In genomic region chr11:105420671-105421450, GRCm38 (mm10) we compare ENCODE assay signal across 8 mouse cellular contexts. TPM values are rescaled to one million over a fixed set of nuclear protein-coding genes. Genes with fewer than 3 reads are reported as not detected.
DNase-seq lines count a peak whose midpoint lies in the region.
"Had no signal": no experiment of that assay in that cellular context is flagged by ENCODE, and none has a peak within 500 bp of the region (broad histone marks: within the 10 kb centered on the region; RNA-seq: fewer than 3 reads in every experiment).

No protein-coding gene starts in this region.

- intact Hi-C loops in left cerebral cortex, postnatal 36 days (cut with DNase I): loop anchor here (1.0 to 5.0 kb wide), 3 partner anchors 36 to 168 kb away; partner anchors contain the start of gene Tanc2
- intact Hi-C loops in gastrocnemius, postnatal 14 days (cut with DNase I; ENCODE audit: low total_unique reads): no loop called here

- peak; percentile 94 for DNase-seq in brain, adult 2 months (ENCODE audit: low read depth, low spot score)
- DNase-seq in frontal cortex, adult 2 months (ENCODE audit: extremely low spot score in 1 of 2, low spot score in 1 of 2): peak; percentile 87 to 89
- peak; percentile 42 for DNase-seq in kidney, adult 9 months
- peak; percentile 76 to 83 for DNase-seq in left cerebral cortex, postnatal 36 days (ENCODE audit: low spot score in 2 of 2)
- DNase-seq in thymus, postnatal 0 days (ENCODE audit: low spot score): no peak
- no peak for DNase-seq in cerebellum, postnatal 10 days
- DNase-seq in gastrocnemius, postnatal 14 days: no peak

RNA-seq across cellular contexts. Expression of gene March10, which starts 35.7 kb away (rescaled TPM):
- 1.0 and 1.1 TPM in 2 replicates for polyA plus RNA-seq in frontal cortex, adult 2 months (2012; rRNA removed)
- 1 to 10 TPM; 1.8 to 2.3 TPM for total RNA-seq in left cerebral cortex, postnatal 36 days (2021)
- polyA plus RNA-seq in thymus, postnatal 0 days (2015; fragmentation: Nextera tagmentation; extraction: Ambion mirVana): not detected in 2 replicates
- not detected for total RNA-seq in gastrocnemius, postnatal 14 days (2021)
- polyA plus RNA-seq: embryonic facial prominence, embryonic 13.5 days had no signal

Comparison
In these comparisons a context has a peak if more than half of its experiments do, and no peak if none do; other contexts are left out.
1. DNase-seq: peak in brain, adult 2 months (single experiment), frontal cortex, adult 2 months (2 of 2), kidney, adult 9 months (single experiment) and left cerebral cortex, postnatal 36 days (2 of 2); none in thymus, postnatal 0 days (single experiment), cerebellum, postnatal 10 days (0 of 2) and gastrocnemius, postnatal 14 days (single experiment).